Mouse (Mus musculus): ENCODE results near the gene Gm13697.

Gm13697 gene

DNA sequence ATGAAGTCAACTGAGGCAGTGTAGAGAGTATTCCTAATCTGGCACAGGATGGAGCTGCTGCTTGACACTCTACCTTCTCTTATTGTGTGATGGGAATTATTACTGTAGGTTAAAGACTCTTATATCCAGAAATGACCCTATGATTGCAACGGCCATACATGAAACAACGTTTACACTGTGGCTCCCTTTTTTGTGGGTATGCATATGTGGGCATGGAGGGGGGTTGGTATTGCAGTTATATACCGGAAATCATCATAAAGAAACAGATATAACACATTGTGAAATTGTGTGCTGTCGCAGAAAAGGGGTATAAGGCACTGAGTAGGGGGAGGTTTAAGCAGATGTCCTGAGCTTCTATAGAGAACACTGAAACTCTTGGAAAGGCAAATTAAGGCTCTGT is 51.5 kb downstream of the Gm13697 start:
- DNase-seq (ENCODE audit: low read depth) = no peak

Measured in fibroblast of lung, adult 2 months (primary cell).